Comparison of ENCODE assay signal across 17 mouse cellular contexts in the genomic region with DNA sequence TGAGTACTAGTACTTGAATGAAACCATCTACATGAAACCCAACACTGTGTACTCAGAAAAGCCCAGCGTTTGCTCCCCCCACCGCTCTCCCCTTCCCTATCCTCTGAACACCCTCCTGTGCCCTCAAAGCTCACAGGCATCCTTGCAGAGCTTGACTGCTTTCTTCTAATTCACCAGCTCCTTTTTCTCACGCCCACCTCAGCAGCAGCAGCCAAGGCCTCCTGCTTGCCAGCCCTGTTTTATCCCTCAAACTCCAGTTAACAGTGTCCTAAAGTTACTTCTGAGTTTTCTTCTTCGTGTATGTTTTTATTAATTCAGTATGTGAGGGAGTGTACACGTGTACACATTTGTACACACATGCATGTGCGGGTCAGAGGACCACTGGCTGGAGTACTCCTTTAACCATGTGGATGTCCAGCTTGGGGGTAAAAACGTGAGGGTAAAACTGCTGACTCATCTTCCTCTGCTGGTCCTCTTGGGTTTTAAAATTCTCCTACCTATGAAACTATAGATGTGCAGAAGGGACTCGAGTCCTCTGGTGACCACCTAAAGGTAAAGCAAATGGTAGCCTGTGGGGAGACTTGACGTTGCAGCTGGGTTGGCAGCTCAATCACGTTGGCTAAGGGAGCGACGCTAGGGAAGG. TPM values are rescaled to one million over a fixed set of nuclear protein-coding genes. Genes with fewer than 3 reads are reported as not detected.
"Had no signal": no experiment of that assay in that cellular context is flagged by ENCODE, and none has a peak within 500 bp of the region (broad histone marks: within the 10 kb centered on the region; RNA-seq: fewer than 3 reads in every experiment).

No protein-coding gene starts in this region.

- DNase-seq: lung, adult 2 months; lung, postnatal 14 days; lung, postnatal 36 days; retina, postnatal 1 day; right cerebral cortex, adult 18-20 months; right cerebral cortex, postnatal 25 days; right cerebral cortex, postnatal 4 days; spleen, adult 18-20 months; thymus, adult 18-20 months; thymus, postnatal 14 days; thymus, postnatal 36 days had no signal

- ATAC-seq: lung, postnatal 0 days; midbrain, embryonic 13.5 days; midbrain, embryonic 15.5 days had no signal

RNA-seq across cellular contexts. Expression of a gene that starts 12.9 kb away (rescaled TPM):
- total RNA-seq: midbrain, postnatal 0 days had no signal

RNA-seq across cellular contexts. Expression of a gene that starts 13.0 kb away (rescaled TPM):
- total RNA-seq: megakaryocyte progenitor cell, adult 5-6 weeks; monocyte, adult 5-6 weeks had no signal
